Mouse (Mus musculus) midbrain, embryonic 15.5 days (tissue): Measurements from ENCODE around the gene Olfr572. TPM values are rescaled to one million over a fixed set of nuclear protein-coding genes. Genes with fewer than 3 reads are reported as not detected.

Experiments
- ATAC-seq: fragments of 200-750 bp; cut with Nextera tagmentation; replicated peaks from 2 replicates; pipeline ENCODE4 v1.8.0; 2017; ENCODE audit warnings: moderate TSS enrichment
- H3K27ac ChIP-seq: fragments of 300-500 bp; sonication (generic); 2 replicates; pipeline ENCODE4 v1.5.1; 2015; ENCODE audit warnings: mild to moderate bottlenecking, inconsistent platforms
- H3K27me3 ChIP-seq: fragments of 300-500 bp; sonication (generic); replicated peaks from 2 replicates; pipeline ENCODE4 v1.6.1; 2015; ENCODE audit warnings: inconsistent platforms
- H3K36me3 ChIP-seq: fragments of 300-500 bp; sonication (generic); replicated peaks from 2 replicates; pipeline ENCODE4 v1.6.1; 2015; ENCODE audit warnings: inconsistent platforms
- H3K4me1 ChIP-seq: fragments of 300-500 bp; sonication (generic); 2 replicates; pipeline ENCODE4 v1.6.1; 2015; ENCODE audit warnings: inconsistent platforms
- H3K4me2 ChIP-seq: fragments of 300-500 bp; sonication (generic); 2 replicates; pipeline ENCODE4 v1.6.1; 2015; ENCODE audit warnings: inconsistent platforms, mild to moderate bottlenecking, moderate library complexity
- H3K4me3 ChIP-seq: fragments of 300-500 bp; sonication (generic); 2 replicates; pipeline ENCODE4 v1.5.1; 2015; ENCODE audit warnings: mild to moderate bottlenecking, inconsistent platforms
- H3K9ac ChIP-seq: fragments of 300-500 bp; sonication (generic); 2 replicates; pipeline ENCODE4 v1.6.1; 2015; ENCODE audit warnings: mild to moderate bottlenecking, inconsistent platforms
- H3K9me3 ChIP-seq: fragments of 300-500 bp; sonication (generic); 2 replicates; pipeline ENCODE4 v1.6.1; 2016; ENCODE audit warnings: inconsistent platforms
- WGBS: fragments of 180-500 bp; shearing (Covaris S2); methylation state at CpG from one replicate; pipeline ENCODE4 v1.1.7; 2015; ENCODE audit warnings: mixed read lengths; 5-methylcytosine and 5-hydroxymethylcytosine counted together
- polyA plus RNA-seq: library from polyadenylated mRNA; unstranded; fragments of >200 nt; fragmentation: Nextera tagmentation; extraction: Ambion mirVana; gene quantifications from 2 replicates; pipeline ENCODE4 v1.2.1, GENCODE M21; 2015

The Olfr572 gene
- not detected in 2 replicates for polyA plus RNA-seq

DNA sequence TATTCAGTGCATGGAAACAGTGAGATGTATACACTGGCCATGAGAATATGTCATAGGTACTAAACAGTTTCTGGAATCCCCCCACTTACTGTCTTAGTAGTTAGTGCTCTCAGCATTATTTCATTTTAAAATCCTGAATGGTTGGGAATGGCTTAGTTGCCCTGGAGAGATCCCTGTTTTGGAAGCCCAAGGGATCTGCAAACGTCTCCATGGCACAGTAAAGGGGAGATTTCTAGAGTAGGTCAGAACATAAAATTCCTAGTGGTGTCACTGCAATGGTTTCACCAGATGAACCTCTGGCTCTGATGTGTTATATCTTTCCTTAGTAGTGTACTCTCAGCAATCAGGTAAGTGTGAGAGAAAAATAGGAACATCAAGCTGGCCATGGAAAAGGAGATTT lies at the start of gene Olfr572:
Olfr572 (plus strand) TSS at position 301 of the 400 bp plus-strand sequence.
- Histone ChIP-seq H3K4me1 (no peaks in the 10 kb centered on the region), H3K9me3 (no peaks in the 10 kb centered on the region), H3K27ac (no peak within 1 kb of the TSS), H3K36me3 (no peaks in the 10 kb centered on the region), H3K4me3 (no peak within 1 kb of the TSS), H3K4me2 (no peak within 1 kb of the TSS), H3K9ac (no peak within 1 kb of the TSS), H3K27me3 (no peaks in the 10 kb centered on the region)
- WGBS = 74% methylated on average over 1 of the region's 1 CpGs
- ATAC-seq = no peak

DNA sequence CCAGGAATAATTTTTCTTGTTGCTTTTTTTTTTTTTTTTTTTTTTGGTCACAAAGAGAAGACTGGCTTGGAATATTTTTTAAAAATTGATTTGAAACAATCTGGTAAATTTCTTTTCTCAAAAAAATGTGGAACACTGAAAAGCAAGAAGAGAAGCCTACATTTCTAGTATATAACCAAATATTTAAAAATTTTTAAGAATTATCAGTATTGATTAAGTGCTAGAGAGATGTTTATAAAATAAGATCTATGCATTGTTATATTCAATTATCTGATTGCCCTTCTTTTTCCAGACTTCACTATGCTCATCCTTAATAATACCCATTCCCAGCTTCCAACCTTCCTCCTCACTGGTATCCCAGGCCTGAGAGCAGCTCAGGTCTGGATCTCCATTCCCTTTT lies 47.4 kb upstream of the Olfr572 start, which contains the start of gene Olfr568:
Olfr568 (plus strand) TSS at position 301 of the 400 bp plus-strand sequence.
- H3K4me2 ChIP-seq = no peak within 1 kb of the TSS
- no peak within 1 kb of the TSS for H3K27ac ChIP-seq
- no peaks in the 10 kb centered on the region for H3K9me3 ChIP-seq
- H3K4me3 ChIP-seq = no peak within 1 kb of the TSS
- ATAC-seq = no peak
- no peaks in the 10 kb centered on the region for H3K4me1 ChIP-seq
- H3K9ac ChIP-seq = no peak within 1 kb of the TSS
- no peaks in the 10 kb centered on the region for H3K36me3 ChIP-seq
- H3K27me3 ChIP-seq = no peaks in the 10 kb centered on the region

DNA sequence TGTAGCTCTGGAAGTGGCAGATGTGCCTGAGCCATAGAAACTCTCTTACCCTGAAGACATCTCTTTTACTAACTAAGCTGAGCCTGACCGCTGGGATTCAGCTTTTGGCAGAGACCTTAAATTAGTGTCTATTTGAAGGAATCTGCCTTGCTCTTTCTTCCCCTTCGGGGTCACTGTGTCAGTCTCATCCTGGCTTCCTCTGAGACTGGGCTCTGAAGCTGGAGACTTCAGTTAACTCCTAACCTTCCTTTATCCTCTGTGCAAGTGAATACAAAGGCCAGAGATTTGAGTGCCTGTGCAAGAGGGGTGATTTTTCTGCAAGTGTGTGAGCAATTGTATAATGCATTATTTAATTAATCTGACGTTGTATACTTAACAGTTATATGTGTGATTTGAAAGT lies 33.4 kb upstream of the Olfr572 start, which contains the start of gene Olfr569:
Olfr569 (minus strand) TSS at position 101 of the 400 bp plus-strand sequence.
- H3K9ac ChIP-seq = no peak within 1 kb of the TSS
- WGBS = 75% methylated on average over 3 of the region's 3 CpGs
- H3K27ac ChIP-seq = no peak within 1 kb of the TSS
- no peak within 1 kb of the TSS for H3K4me3 ChIP-seq
- ATAC-seq = no peak
- no peak within 1 kb of the TSS for H3K4me2 ChIP-seq
- no peaks in the 10 kb centered on the region for H3K27me3 ChIP-seq
- H3K36me3 ChIP-seq = no peaks in the 10 kb centered on the region
- no peaks in the 10 kb centered on the region for H3K4me1 ChIP-seq
- H3K9me3 ChIP-seq = no peaks in the 10 kb centered on the region

DNA sequence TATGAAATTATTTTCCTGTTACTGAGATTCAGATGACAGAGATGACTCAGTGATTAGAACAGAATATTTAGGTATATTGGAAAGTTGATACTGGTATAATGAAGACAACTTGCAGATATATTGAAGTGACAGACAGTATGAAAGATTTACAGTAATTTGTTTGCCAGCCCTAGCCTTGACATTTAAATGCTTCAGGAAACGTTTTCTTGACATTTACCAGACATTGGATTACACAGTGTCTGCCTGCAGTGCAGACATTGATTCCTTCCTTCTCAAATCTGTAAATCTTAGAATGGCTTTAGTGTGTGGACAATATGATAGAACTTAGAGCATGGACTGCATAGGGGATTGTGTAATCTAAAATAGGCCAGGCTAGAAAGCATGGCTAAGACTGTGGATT lies 8.9 kb upstream of the Olfr572 start:
- no peak for ATAC-seq
- H3K4me1 ChIP-seq = no peaks in the 10 kb centered on the region
- 59% methylated on average over 1 of the region's 1 CpGs for WGBS

DNA sequence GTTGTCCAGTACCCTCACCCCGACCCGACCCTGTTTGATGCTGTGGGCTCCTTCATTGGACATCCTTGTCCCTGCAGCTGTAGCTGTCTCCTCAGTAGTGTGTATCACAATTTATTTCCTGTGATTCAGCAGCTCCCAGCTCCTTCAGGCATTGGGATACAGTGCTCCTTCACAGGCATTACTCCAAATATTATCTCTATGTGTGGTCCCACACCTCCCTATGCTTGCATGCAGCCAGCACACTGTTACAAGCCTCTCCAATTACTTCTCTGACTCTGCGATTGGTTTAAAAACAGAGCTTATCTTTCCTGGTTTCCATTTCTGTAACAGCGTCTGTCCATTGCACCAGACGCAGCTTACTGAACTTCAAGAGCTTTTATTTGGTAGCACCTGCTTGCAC lies 7.8 kb upstream of the Olfr572 start:
- H3K9me3 ChIP-seq = no peaks in the 10 kb centered on the region
- H3K9ac ChIP-seq = no peak overlapping the region
- H3K4me2 ChIP-seq = no peak overlapping the region
- ATAC-seq = no peak
- H3K4me3 ChIP-seq = no peak overlapping the region
- H3K27ac ChIP-seq = no peak overlapping the region
- H3K4me1 ChIP-seq = no peaks in the 10 kb centered on the region
- WGBS = 77% methylated on average over 5 of the region's 5 CpGs
- no peaks in the 10 kb centered on the region for H3K27me3 ChIP-seq
- no peaks in the 10 kb centered on the region for H3K36me3 ChIP-seq

More for the DNA sequence above, 8.9 kb upstream of the Olfr572 start:
- no peaks in the 10 kb centered on the region for H3K27me3 ChIP-seq
- H3K27ac ChIP-seq = no peak overlapping the region
- no peaks in the 10 kb centered on the region for H3K36me3 ChIP-seq
- H3K4me3 ChIP-seq = no peak overlapping the region
- H3K9me3 ChIP-seq = no peaks in the 10 kb centered on the region
- H3K4me2 ChIP-seq = no peak overlapping the region
- no peak overlapping the region for H3K9ac ChIP-seq

DNA sequence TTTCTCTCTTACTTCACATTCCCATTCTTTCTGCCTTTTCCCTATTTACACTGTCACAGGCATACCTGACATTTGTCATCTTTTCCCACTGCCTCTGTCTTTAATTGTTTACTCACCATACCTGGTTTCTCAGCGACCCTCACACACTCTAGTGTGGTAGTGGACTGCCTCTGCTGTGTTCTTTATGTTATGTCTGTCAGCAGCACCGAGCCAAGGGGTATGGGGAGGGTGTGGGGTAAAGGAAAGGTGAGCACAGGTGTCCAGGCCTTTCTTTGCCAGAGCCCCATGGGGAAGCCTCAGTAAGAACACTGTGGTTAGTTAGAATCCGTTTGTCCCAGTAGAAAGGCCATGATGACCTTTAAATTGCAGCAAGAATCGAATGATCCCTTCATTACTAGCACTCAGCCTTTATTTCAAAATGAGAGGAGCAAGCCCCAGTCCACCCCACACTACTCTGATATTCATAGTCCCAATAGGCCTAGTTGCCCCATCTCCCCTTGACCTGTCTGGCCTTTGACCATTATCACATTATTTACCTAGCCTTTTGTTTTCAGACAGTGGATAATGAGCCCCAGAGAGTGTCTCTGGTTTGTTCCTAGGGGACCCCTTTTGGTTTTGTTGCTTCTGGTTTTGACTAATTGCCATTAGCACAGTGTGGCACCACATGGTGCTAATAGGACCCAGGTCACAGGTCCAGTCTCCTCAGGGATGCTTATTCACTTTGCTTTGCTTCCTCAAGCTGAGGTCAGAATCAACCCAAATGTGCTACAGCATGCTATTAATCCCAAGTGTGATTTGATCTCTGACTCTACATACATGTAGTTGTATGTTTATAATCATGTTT lies 7.0 kb upstream of the Olfr572 start, which contains the start of gene Olfr571:
Olfr571 (minus strand) TSS at position 505 of the 844 bp plus-strand sequence.
- Histone ChIP-seq H3K27me3 (no peaks in the 10 kb centered on the region), H3K27ac (no peak within 1 kb of the TSS), H3K9me3 (no peaks in the 10 kb centered on the region), H3K36me3 (no peaks in the 10 kb centered on the region), H3K9ac (no peak within 1 kb of the TSS), H3K4me1 (no peaks in the 10 kb centered on the region), H3K4me3 (no peak within 1 kb of the TSS), H3K4me2 (no peak within 1 kb of the TSS)
- WGBS = 64% methylated on average over 4 of the region's 4 CpGs
- no peak for ATAC-seq

DNA sequence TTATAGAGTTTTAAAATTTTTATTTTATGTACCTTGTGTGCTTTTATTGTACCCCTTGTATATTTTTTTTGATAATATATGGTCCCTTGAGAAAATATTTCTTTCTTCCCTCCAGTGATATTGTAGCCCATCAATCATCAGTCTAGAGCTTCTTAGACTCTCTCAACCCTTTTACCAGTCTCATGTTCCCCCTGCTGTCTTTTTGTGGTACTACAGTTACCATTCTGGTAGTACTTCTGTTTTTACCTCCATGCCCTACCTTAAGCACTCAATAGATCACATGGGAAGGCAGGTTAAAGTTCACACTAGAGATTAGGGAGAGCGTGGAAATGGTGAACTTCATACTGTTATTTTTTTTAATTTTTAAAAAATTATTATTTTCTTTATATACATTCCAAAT lies 4.6 kb upstream of the Olfr572 start:
- ATAC-seq = peak; percentile 79
- Histone ChIP-seq H3K4me3 (no peak overlapping the region), H3K27me3 (no peaks in the 10 kb centered on the region), H3K9me3 (no peaks in the 10 kb centered on the region), H3K27ac (no peak overlapping the region), H3K4me1 (no peaks in the 10 kb centered on the region), H3K9ac (no peak overlapping the region), H3K36me3 (no peaks in the 10 kb centered on the region), H3K4me2 (no peak overlapping the region)
- WGBS = 15% methylated on average over 1 of the region's 1 CpGs

DNA sequence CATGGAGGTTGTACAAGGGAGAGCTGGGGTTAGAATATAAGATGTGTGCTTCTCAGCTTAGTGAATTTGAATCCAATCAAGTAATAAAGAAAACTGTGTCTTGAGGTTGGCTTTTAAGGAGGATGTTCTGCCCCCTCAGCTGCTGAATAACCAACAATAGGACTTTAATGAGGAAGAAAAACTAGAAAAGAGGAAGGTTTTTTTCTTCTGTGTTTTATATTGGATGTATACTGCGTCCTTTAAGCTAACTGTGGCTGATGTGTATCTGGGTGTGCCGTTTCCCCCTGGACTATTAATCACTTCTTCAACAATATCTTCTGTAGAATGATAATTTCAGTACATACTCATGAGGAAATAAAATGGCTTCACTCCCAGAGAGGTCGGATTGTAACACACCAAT lies 2.9 kb downstream of the Olfr572 start:
- no peak for ATAC-seq
- Histone ChIP-seq H3K9me3 (no peaks in the 10 kb centered on the region), H3K4me1 (no peaks in the 10 kb centered on the region), H3K4me2 (no peak overlapping the region), H3K36me3 (no peaks in the 10 kb centered on the region), H3K9ac (no peak overlapping the region), H3K4me3 (no peak overlapping the region), H3K27ac (no peak overlapping the region), H3K27me3 (no peaks in the 10 kb centered on the region)
- 81% methylated on average over 3 of the region's 3 CpGs for WGBS

DNA sequence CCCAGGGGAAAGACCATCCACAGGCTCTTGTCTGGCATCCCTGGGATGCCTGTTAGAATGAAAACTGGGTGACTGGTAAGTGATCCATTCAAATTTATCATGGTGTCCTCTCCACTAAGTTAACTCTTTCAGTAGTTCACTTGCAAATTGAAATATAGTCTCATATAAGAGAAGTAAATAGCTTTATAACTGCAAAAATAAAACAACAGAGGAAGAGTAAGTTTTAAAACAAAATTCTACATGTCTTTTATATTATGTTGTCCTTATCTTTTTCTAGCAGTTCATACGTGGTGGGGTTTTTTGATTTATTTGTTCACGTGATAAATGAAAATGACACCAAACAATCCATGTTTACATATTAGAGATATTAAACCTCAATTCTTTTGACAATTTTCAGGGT lies 18.3 kb downstream of the Olfr572 start, which contains the start of gene Olfr573-ps1:
Olfr573-ps1 (minus strand) TSS at position 101 of the 400 bp plus-strand sequence.
- no peak within 1 kb of the TSS for H3K27ac ChIP-seq
- H3K4me2 ChIP-seq = no peak within 1 kb of the TSS
- no peak for ATAC-seq
- 86% methylated on average over 2 of the region's 2 CpGs for WGBS
- no peaks in the 10 kb centered on the region for H3K9me3 ChIP-seq
- no peak within 1 kb of the TSS for H3K9ac ChIP-seq
- H3K4me3 ChIP-seq = no peak within 1 kb of the TSS
- H3K27me3 ChIP-seq = no peaks in the 10 kb centered on the region
- H3K4me1 ChIP-seq = no peaks in the 10 kb centered on the region
- H3K36me3 ChIP-seq = no peaks in the 10 kb centered on the region

DNA sequence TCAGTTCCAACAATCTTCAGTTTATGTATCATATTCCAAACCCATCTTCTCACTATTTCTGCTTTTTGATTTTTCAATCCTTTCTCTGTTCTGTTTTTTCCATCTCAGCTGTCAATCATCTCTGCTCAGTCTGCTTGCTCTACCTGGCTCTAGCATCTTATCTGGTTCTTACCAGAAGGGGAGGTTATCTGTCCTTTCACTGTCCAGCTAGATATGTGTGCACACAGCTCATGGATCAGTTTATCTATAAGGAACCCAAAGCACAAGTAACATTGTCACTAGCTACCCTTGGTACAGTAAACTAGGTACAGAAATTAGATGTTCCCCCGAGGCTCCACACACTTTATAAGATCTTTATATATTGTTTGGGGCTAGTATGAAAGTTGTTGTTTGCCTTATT lies 19.2 kb downstream of the Olfr572 start:
- ATAC-seq = no peak

DNA sequence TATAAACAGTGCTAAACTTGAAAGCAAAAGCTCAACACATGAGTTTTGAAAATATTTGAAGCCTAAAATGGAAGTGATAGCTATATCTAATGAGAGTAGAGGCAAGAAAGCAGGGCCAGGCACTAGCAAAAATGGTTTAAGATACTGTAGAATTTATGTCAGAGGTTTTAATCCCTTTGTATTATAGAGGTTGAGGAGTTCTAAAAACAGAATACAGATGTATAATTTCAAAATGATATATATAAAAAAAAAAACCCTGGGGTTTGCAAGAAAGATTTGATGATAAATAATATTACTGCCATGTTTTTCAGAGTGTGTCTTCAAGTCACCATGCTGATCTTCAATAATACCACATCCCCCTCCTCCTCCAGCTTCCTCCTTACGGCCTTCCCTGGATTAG lies 24.0 kb downstream of the Olfr572 start, which contains the start of gene Olfr574:
Olfr574 (plus strand) TSS at position 301 of the 400 bp plus-strand sequence.
- H3K9me3 ChIP-seq = no peaks in the 10 kb centered on the region
- H3K36me3 ChIP-seq = no peaks in the 10 kb centered on the region
- WGBS = 94% methylated on average over 1 of the region's 1 CpGs
- no peaks in the 10 kb centered on the region for H3K27me3 ChIP-seq
- no peak within 1 kb of the TSS for H3K9ac ChIP-seq
- ATAC-seq = no peak
- no peak within 1 kb of the TSS for H3K4me3 ChIP-seq
- no peak within 1 kb of the TSS for H3K27ac ChIP-seq
- H3K4me2 ChIP-seq = no peak within 1 kb of the TSS
- no peaks in the 10 kb centered on the region for H3K4me1 ChIP-seq

More for the DNA sequence above, 19.2 kb downstream of the Olfr572 start:
- no peaks in the 10 kb centered on the region for H3K9me3 ChIP-seq
- no peak overlapping the region for H3K27ac ChIP-seq
- H3K36me3 ChIP-seq = no peaks in the 10 kb centered on the region
- 91% methylated on average over 1 of the region's 1 CpGs for WGBS
- H3K4me1 ChIP-seq = no peaks in the 10 kb centered on the region
- no peak overlapping the region for H3K4me3 ChIP-seq
- no peak overlapping the region for H3K9ac ChIP-seq
- H3K4me2 ChIP-seq = no peak overlapping the region
- no peaks in the 10 kb centered on the region for H3K27me3 ChIP-seq

DNA sequence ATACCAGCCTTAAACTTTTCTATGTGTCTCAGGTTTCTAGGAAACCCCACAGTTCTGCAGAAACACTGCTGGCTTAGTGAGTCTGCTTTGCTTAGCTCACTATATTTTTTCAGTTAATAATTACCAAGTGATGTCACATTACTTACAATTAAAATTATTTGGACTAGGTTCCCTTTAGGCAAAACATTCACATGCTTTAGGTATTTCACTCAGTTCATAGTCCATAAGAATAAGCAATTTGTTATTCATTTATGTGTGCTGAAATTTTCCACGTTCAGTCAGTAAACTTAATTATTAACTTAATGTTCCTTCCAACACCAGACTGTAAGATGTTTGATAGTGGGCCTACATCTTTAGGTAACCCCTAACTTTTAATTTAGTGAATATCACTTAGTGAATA lies 26.5 kb downstream of the Olfr572 start:
- 79% methylated on average over 1 of the region's 1 CpGs for WGBS
- ATAC-seq = no peak
- no peaks in the 10 kb centered on the region for H3K4me1 ChIP-seq
- H3K36me3 ChIP-seq = no peaks in the 10 kb centered on the region
- no peaks in the 10 kb centered on the region for H3K27me3 ChIP-seq
- H3K4me3 ChIP-seq = no peak overlapping the region
- H3K9me3 ChIP-seq = no peaks in the 10 kb centered on the region
- H3K9ac ChIP-seq = no peak overlapping the region
- no peak overlapping the region for H3K4me2 ChIP-seq
- H3K27ac ChIP-seq = no peak overlapping the region

DNA sequence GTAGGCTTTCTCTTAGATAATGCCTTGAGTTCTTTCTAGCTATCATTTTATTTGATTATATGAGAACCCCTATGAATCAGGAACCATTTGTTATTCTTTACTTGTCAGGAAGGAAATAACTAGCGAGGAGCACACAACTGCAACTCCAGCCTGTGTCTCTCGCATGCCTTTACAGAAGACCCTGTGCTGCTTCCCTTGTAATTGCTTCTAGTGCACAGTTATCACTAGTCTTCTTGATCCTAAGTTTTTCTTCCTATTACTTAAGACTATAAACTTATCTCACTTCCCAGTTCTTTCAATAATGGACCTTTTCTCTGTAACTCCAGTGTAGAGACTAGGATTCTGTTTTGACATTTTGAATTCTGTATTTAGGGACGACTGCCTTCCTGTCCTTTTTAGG lies 33.9 kb downstream of the Olfr572 start:
- H3K4me1 ChIP-seq = no peaks in the 10 kb centered on the region
- H3K36me3 ChIP-seq = no peaks in the 10 kb centered on the region
- H3K27me3 ChIP-seq = no peaks in the 10 kb centered on the region
- no peak overlapping the region for H3K4me2 ChIP-seq
- H3K9ac ChIP-seq = no peak overlapping the region
- H3K9me3 ChIP-seq = no peaks in the 10 kb centered on the region
- 86% methylated on average over 3 of the region's 3 CpGs for WGBS
- ATAC-seq = no peak
- no peak overlapping the region for H3K4me3 ChIP-seq
- H3K27ac ChIP-seq = no peak overlapping the region
